Mouse (Mus musculus): ENCODE measurements at regions not wholly inside any gene's neighbourhood (a gene's known extent, or its start where the extent isn't known, plus 50 kb on each side); places are given as distances from the start of the nearest gene placed in this dataset.

- DNase-seq (ENCODE audit: low read depth in 3 of 3, low spot score in 3 of 3) = peak in 2 of 3 experiments; percentile 30 to 31
- Histone ChIP-seq H3K9ac (replicated peaks) (no peak overlapping the region), H3K4me2 (ENCODE audit: low read depth) (no peak overlapping the region), H3K36me3 (replicated peaks; ENCODE audit: control insufficient read depth, insufficient read depth, low read depth) (no peaks in the 10 kb centered on the region), H3K4me3 (ENCODE audit: insufficient read depth in 1 of 2, low read depth in 2 of 2, low read length in 2 of 2) (no peak overlapping the region), H3K27me3 (ENCODE audit: control insufficient read depth, insufficient read depth, low read length) (no peaks in the 10 kb centered on the region), H3K4me1 (replicated peaks; ENCODE audit: control insufficient read depth in 2 of 2, insufficient read depth in 2 of 2, low read length in 1 of 2) (peaks cover 10 to 12% of the 10 kb centered on the region in 2 experiments), H3K9me3 (ENCODE audit: control insufficient read depth, low read length) (no peaks in the 10 kb centered on the region), H3K27ac (no peak overlapping the region)
- TF ChIP-seq EP300 (IDR thresholded peaks at IDR 0.05; ENCODE audit: low read depth) (peak; percentile 44; the same call in 1 of the 2 replicates), CTCF (IDR thresholded peaks at IDR 0.05; ENCODE audit: low read depth) (no peak)
- ATAC-seq (ENCODE audit: insufficient read depth) = peak; percentile 70
- WGBS (ENCODE audit: insufficient replicate concordance) = 26% methylated on average over 5 of the region's 5 CpGs
These were observed 64.1 kb upstream of the Tlk1 start for GRCm38 (mm10) chr2:70889522-70890100.

- no peak overlapping the region for H3K4me2 ChIP-seq (ENCODE audit: low read depth)
- no peak overlapping the region for H3K4me3 ChIP-seq (ENCODE audit: insufficient read depth in 1 of 2, low read depth in 2 of 2, low read length in 2 of 2)
- 50% methylated on average over 5 of the region's 5 CpGs for WGBS (ENCODE audit: insufficient replicate concordance)
- no peak for DNase-seq (ENCODE audit: low read depth in 3 of 3, low spot score in 3 of 3)
- no peak for ATAC-seq (ENCODE audit: insufficient read depth)
- TF ChIP-seq EP300 (IDR thresholded peaks at IDR 0.05; ENCODE audit: low read depth) = no peak
- TF ChIP-seq CTCF (IDR thresholded peaks at IDR 0.05; ENCODE audit: low read depth) = no peak
- H3K9me3 ChIP-seq (ENCODE audit: control insufficient read depth, low read length) = no peaks in the 10 kb centered on the region
- H3K9ac ChIP-seq (replicated peaks) = no peak overlapping the region
- no peak overlapping the region for H3K27ac ChIP-seq
- H3K27me3 ChIP-seq (ENCODE audit: control insufficient read depth, insufficient read depth, low read length) = no peaks in the 10 kb centered on the region
- H3K36me3 ChIP-seq (replicated peaks; ENCODE audit: control insufficient read depth, insufficient read depth, low read depth) = no peaks in the 10 kb centered on the region
- H3K4me1 ChIP-seq (replicated peaks; ENCODE audit: control insufficient read depth in 2 of 2, insufficient read depth in 2 of 2, low read length in 1 of 2) = peaks cover 10 to 12% of the 10 kb centered on the region in 2 experiments
These were observed 63.4 kb upstream of the Tlk1 start for GRCm38 (mm10) chr2:70888840-70889469.

- H3K27me3 ChIP-seq (ENCODE audit: control insufficient read depth, insufficient read depth, low read length) = no peaks in the 10 kb centered on the region
- no peak overlapping the region for H3K4me2 ChIP-seq (ENCODE audit: low read depth)
- TF ChIP-seq CTCF (IDR thresholded peaks at IDR 0.05; ENCODE audit: low read depth) = no peak
- TF ChIP-seq EP300 (IDR thresholded peaks at IDR 0.05; ENCODE audit: low read depth) = no peak
- H3K27ac ChIP-seq = no peak overlapping the region
- H3K36me3 ChIP-seq (replicated peaks; ENCODE audit: control insufficient read depth, insufficient read depth, low read depth) = no peaks in the 10 kb centered on the region
- no peak for DNase-seq (ENCODE audit: low read depth in 3 of 3, low spot score in 3 of 3)
- peaks cover 10 to 12% of the 10 kb centered on the region in 2 experiments for H3K4me1 ChIP-seq (replicated peaks; ENCODE audit: control insufficient read depth in 2 of 2, insufficient read depth in 2 of 2, low read length in 1 of 2)
- H3K9me3 ChIP-seq (ENCODE audit: control insufficient read depth, low read length) = no peaks in the 10 kb centered on the region
- no peak overlapping the region for H3K9ac ChIP-seq (replicated peaks)
- ATAC-seq (ENCODE audit: insufficient read depth) = no peak
- no peak overlapping the region for H3K4me3 ChIP-seq (ENCODE audit: insufficient read depth in 1 of 2, low read depth in 2 of 2, low read length in 2 of 2)
- WGBS (ENCODE audit: insufficient replicate concordance) = 82% methylated on average over 7 of the region's 7 CpGs
These were observed 61.3 kb upstream of the Tlk1 start for GRCm38 (mm10) chr2:70886831-70887230.

- H3K27me3 ChIP-seq (ENCODE audit: control insufficient read depth, insufficient read depth, low read length) = no peaks in the 10 kb centered on the region
- no peak overlapping the region for H3K9ac ChIP-seq (replicated peaks)
- ATAC-seq (ENCODE audit: insufficient read depth) (no peak), DNase-seq (ENCODE audit: low read depth in 3 of 3, low spot score in 3 of 3) (peak in 1 of 3 experiments; percentile 13)
- H3K4me2 ChIP-seq (ENCODE audit: low read depth) = peak overlapping the region; percentile 29; the same call in 1 of the 2 replicates
- H3K36me3 ChIP-seq (replicated peaks; ENCODE audit: control insufficient read depth, insufficient read depth, low read depth) = no peaks in the 10 kb centered on the region
- WGBS (ENCODE audit: insufficient replicate concordance) = 11% methylated on average over 6 of the region's 6 CpGs
- H3K4me1 ChIP-seq (replicated peaks; ENCODE audit: control insufficient read depth in 2 of 2, insufficient read depth in 2 of 2, low read length in 1 of 2) = peaks cover 10 to 12% of the 10 kb centered on the region in 2 experiments
- no peak overlapping the region for H3K4me3 ChIP-seq (ENCODE audit: insufficient read depth in 1 of 2, low read depth in 2 of 2, low read length in 2 of 2)
- TF ChIP-seq EP300 (IDR thresholded peaks at IDR 0.05; ENCODE audit: low read depth) (no peak), CTCF (IDR thresholded peaks at IDR 0.05; ENCODE audit: low read depth) (no peak)
- no peaks in the 10 kb centered on the region for H3K9me3 ChIP-seq (ENCODE audit: control insufficient read depth, low read length)
- H3K27ac ChIP-seq = no peak overlapping the region
These were observed 60.1 kb upstream of the Tlk1 start for GRCm38 (mm10) chr2:70885674-70886073.

- no peak for TF ChIP-seq EP300 (IDR thresholded peaks at IDR 0.05; ENCODE audit: low read depth)
- 0 out of 2 replicates have a peak, but pooled peaks have one; percentile 15 for TF ChIP-seq CTCF (IDR thresholded peaks at IDR 0.05; ENCODE audit: low read depth)
- WGBS (ENCODE audit: insufficient replicate concordance) = 55% methylated on average over 13 of the region's 13 CpGs
- Histone ChIP-seq H3K36me3 (replicated peaks; ENCODE audit: control insufficient read depth, insufficient read depth, low read depth) (no peaks in the 10 kb centered on the region), H3K4me1 (replicated peaks; ENCODE audit: control insufficient read depth in 2 of 2, insufficient read depth in 2 of 2, low read length in 1 of 2) (no peaks in the 10 kb centered on the region), H3K27me3 (ENCODE audit: control insufficient read depth, insufficient read depth, low read length) (no peaks in the 10 kb centered on the region), H3K9ac (replicated peaks) (no peak overlapping the region), H3K27ac (no peak overlapping the region), H3K4me2 (ENCODE audit: low read depth) (no peak overlapping the region), H3K9me3 (ENCODE audit: control insufficient read depth, low read length) (no peaks in the 10 kb centered on the region), H3K4me3 (ENCODE audit: insufficient read depth in 1 of 2, low read depth in 2 of 2, low read length in 2 of 2) (no peak overlapping the region)
- no peak for ATAC-seq (ENCODE audit: insufficient read depth)
- DNase-seq (ENCODE audit: low read depth in 3 of 3, low spot score in 3 of 3) = no peak
These were observed 52.0 kb upstream of the Tlk1 start for GRCm38 (mm10) chr2:70877333-70878080.
